Mouse (Mus musculus) c-Kit-positive CD71-positive TER-119-positive erythroid progenitor cells, embryonic 14.5 days (primary cell): ENCODE measurements around the gene Angel2.

Experiments
- DNase-seq: peaks from one replicate; pipeline ENCODE4 v3.0.0-alpha.2; 2013; ENCODE audit warnings: low spot score

Gene Angel2

DNA sequence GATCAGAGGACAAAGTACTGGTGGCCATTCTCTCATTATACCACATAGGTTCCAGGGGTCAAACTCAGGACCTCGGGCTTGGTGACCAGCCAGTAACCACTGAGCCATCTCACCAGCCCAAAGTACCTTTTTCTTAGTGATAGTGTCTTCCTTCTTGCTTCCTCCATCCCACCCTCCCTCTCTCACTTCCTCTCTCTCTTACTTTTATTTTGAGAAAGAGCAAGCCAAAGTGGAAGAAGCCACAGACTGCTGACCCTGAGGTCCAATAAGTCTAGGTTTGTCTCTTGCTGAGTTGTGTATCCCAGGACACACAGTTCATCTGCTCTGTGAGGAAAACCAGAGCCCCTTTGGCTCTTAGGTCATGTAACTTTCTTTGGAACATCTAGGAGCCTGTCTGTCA, 55.6 kb downstream of the Angel2 start:
- DNase-seq, result no peak

DNA sequence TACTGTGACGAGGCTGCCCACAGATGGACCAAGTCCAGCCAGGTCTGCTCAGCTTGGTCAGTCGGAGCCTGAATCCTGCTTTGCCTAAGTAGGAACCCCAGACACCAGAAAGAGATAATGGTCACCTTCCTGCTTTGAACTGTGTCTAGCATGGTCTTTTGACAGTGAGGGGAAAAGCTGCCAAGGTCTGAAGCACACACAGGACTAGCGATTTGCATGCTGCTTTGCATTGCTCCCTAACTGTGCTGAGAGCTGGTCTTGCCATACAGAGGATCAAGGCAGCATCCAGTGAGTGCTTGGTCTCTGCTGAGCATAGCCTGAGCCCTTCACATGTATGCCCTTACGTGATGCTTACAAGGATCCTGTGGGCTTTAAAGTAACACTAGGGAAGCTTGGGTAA, 56.5 kb downstream of the Angel2 start:
- no peak for DNase-seq

DNA sequence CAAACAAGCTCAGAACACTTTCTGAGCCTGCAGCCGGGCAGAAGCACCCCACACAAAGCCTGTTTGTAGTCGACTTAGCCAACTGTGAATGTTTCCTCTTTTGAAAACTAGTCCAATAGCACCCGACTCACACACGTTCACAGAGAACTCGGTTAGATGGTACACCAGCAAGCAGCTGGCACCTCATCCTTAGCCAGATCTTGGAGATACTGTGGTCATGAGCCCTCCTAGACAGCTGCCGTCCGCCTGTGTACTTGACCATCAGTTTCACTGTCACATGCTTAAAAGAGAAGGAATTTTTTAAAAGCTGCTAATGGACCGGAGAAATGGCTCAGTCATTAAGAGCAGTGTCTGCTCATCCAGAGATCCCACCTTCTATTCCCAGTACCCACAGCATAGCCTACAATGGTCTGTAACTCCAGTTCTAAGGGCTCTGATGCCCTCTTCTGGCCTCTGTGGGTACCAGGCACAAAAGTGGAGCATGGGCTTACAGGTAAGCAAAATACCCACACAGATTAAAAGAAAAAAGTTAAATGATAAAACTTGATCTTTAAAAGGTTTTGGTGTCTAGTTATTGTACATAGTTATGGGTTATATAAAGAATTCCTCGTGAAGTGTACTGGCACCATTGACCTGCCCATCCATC, 64.6 kb downstream of the Angel2 start:
- no peak for DNase-seq

DNA sequence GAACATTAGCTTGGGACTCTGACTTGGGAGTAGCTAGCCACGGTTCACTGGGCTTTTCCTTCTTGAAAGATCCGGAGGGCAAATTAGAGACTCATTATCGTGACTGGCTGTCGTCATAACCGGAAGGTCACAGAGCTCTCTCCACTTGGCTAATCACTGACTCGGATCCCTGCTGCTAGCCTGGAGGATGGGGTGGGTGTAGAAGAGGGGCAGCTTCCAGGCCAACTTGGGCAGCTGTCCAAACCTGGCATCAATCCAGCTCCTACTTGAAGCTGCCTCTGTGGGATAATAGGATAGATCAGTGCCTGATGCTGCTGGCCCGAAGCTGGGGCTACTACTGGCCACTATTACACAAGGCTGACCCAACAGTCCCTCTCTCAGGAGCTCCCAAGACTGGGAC, 70.6 kb downstream of the Angel2 start:
- DNase-seq, result no peak

DNA sequence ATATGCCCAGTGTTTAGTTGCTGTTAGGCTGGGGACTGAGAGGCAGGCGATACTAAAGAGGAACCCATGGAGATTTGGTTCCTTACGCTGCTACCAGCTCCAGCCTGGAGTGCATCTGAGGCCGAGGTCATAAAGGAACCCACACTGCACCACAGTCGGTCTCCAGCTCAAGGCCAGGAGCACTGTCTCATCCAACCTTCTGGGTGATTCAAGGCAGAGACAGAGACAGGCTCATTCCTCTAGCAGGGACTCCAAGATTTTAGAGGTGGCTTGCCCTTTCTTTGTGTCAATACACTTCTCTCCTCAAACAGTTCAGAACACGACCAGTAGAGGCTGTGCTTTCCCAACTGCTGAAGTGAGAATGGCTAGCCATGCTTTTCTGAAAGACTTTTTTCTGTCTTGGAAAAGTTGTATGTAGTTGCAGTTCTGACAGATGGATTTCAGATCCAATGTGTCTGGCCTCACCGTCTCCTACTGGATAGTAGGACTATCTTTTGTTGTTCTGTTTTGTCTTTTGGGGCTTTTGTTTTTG, 71.5 kb downstream of the Angel2 start:
- DNase-seq, result no peak
